Mouse (Mus musculus): ENCODE measurements around the gene Slc16a10. TPM values are rescaled to one million over a fixed set of nuclear protein-coding genes. Genes with fewer than 3 reads are reported as not detected.
A peak's percentile ranks its signal among the peaks of the same experiment; 100 is the strongest.

Gene Slc16a10
- polyA plus RNA-seq, 1 experiment from 2014 or later = 11.0 TPM

- Histone ChIP-seq H3K9ac (ENCODE audit: low read length) (no peak overlapping the region), H3K27me3 (ENCODE audit: control insufficient read depth, insufficient read depth, low read length) (no peaks in the 10 kb centered on the region), H3K4me3 (ENCODE audit: low read depth, low read length) (no peak overlapping the region), H3K27ac (replicated peaks; ENCODE audit: low read depth, low read length) (no peak overlapping the region), H3K4me1 (ENCODE audit: control insufficient read depth, insufficient read depth, low read length) (no peaks in the 10 kb centered on the region), H3K36me3 (ENCODE audit: control insufficient read depth, insufficient read depth, low read length) (no peaks in the 10 kb centered on the region), H3K9me3 (ENCODE audit: control insufficient read depth, low read length) (no peaks in the 10 kb centered on the region), H3K4me2 (ENCODE audit: low read depth, severe bottlenecking) (no peak overlapping the region)
- DNase-seq (ENCODE audit: low spot score) (no peak), ATAC-seq (ENCODE audit: insufficient number of reproducible peaks, low FRiP score, low TSS enrichment, low read depth) (no peak)
- whole genome bisulfite sequencing = 91% methylated on average over 6 of the region's 6 CpGs
Observed at GRCm38 (mm10) chr10:40030716-40031115, 111.3 kb downstream of the Slc16a10 start.

DNA sequence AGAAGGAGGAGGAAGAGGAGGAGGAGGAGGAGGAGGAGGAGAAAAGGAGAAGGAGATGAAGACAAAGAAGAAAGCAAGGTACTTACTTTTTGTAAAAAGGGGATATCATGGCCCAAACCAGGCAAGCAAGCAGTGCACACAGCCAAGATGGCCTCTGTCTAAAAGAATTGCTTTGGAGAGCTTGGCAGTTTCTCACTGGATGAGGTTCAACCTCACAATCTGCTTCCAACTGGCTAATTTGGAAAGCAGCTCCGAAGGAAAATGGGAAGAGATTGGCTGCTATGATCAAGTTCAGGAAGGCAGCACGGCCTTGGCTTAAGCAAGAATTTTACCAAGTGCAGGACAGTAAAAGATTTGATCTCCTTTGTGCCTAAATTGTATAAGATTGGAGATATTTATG lies 112.4 kb downstream of the Slc16a10 start:
- ATAC-seq (ENCODE audit: insufficient number of reproducible peaks, low FRiP score, low TSS enrichment, low read depth) = no peak
- WGBS = 85% methylated on average over 2 of the region's 2 CpGs
- no peak overlapping the region for H3K27ac ChIP-seq (replicated peaks; ENCODE audit: low read depth, low read length)

DNA sequence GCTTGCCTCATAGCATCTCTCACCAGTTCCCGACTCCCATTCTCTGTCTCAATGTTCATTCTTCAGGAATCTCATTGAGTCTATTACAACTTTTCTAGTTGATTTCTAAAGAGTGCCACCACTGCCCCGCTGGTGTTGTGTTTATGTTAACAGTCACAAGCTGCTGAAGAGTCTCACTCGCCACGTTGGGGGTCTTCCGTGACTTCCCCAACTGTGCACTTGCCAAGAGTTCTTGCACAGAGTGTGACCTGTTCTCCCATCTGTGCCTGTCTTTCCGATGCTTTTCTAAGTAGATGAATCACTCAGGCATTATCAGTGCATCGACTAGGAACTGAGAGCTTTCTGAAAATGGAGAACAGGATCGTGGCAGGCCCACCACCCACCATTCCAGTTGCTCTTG lies 114.0 kb downstream of the Slc16a10 start:
- Histone ChIP-seq H3K4me1 (ENCODE audit: control insufficient read depth, insufficient read depth, low read length) (no peaks in the 10 kb centered on the region; the same call in 1 of the 2 replicates), H3K4me2 (ENCODE audit: low read depth, severe bottlenecking) (no peak overlapping the region), H3K4me3 (ENCODE audit: low read depth, low read length) (no peak overlapping the region), H3K9ac (ENCODE audit: low read length) (no peak overlapping the region), H3K36me3 (ENCODE audit: control insufficient read depth, insufficient read depth, low read length) (no peaks in the 10 kb centered on the region), H3K9me3 (ENCODE audit: control insufficient read depth, low read length) (no peaks in the 10 kb centered on the region), H3K27me3 (ENCODE audit: control insufficient read depth, insufficient read depth, low read length) (no peaks in the 10 kb centered on the region), H3K27ac (replicated peaks; ENCODE audit: low read depth, low read length) (no peak overlapping the region)
- WGBS = 88% methylated on average over 8 of the region's 8 CpGs
- DNase-seq (ENCODE audit: low spot score) (no peak), ATAC-seq (ENCODE audit: insufficient number of reproducible peaks, low FRiP score, low TSS enrichment, low read depth) (no peak)

More for the DNA sequence above, 112.4 kb downstream of the Slc16a10 start:
- Histone ChIP-seq H3K27me3 (ENCODE audit: control insufficient read depth, insufficient read depth, low read length) (no peaks in the 10 kb centered on the region), H3K36me3 (ENCODE audit: control insufficient read depth, insufficient read depth, low read length) (no peaks in the 10 kb centered on the region), H3K9ac (ENCODE audit: low read length) (no peak overlapping the region), H3K9me3 (ENCODE audit: control insufficient read depth, low read length) (no peaks in the 10 kb centered on the region), H3K4me1 (ENCODE audit: control insufficient read depth, insufficient read depth, low read length) (no peaks in the 10 kb centered on the region), H3K4me2 (ENCODE audit: low read depth, severe bottlenecking) (no peak overlapping the region), H3K4me3 (ENCODE audit: low read depth, low read length) (no peak overlapping the region)
- DNase-seq (ENCODE audit: low spot score) = no peak

DNA sequence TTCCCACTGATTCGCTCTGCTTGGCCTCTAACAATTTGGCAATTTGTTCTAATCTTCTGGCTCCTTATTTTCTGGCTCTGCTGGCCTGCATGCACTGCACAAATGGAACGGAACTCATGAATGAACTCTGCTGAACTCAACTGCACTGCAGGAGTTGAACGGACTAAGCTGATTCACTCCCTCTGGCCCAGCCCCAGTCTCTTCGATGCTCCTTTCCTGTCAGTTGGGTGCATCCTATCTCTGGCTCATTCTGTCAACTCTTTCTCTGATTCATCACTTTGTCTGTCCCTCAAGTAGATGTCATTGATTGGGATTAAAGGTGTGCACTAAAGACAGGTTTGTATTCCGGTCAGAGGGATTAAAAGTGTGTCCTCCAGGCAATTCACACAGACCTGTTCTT lies 115.5 kb downstream of the Slc16a10 start:
- no peak overlapping the region for H3K4me2 ChIP-seq (ENCODE audit: low read depth, severe bottlenecking)
- no peaks in the 10 kb centered on the region for H3K36me3 ChIP-seq (ENCODE audit: control insufficient read depth, insufficient read depth, low read length)
- H3K4me3 ChIP-seq (ENCODE audit: low read depth, low read length) = no peak overlapping the region
- no peak overlapping the region for H3K9ac ChIP-seq (ENCODE audit: low read length)
- H3K27ac ChIP-seq (replicated peaks; ENCODE audit: low read depth, low read length) = no peak overlapping the region
- H3K9me3 ChIP-seq (ENCODE audit: control insufficient read depth, low read length) = no peaks in the 10 kb centered on the region
- 96% methylated on average over 5 of the region's 5 CpGs for WGBS
- no peaks in the 10 kb centered on the region for H3K27me3 ChIP-seq (ENCODE audit: control insufficient read depth, insufficient read depth, low read length)
- DNase-seq (ENCODE audit: low spot score) = no peak
- ATAC-seq (ENCODE audit: insufficient number of reproducible peaks, low FRiP score, low TSS enrichment, low read depth) = no peak
- no peaks in the 10 kb centered on the region; the same call in 1 of the 2 replicates for H3K4me1 ChIP-seq (ENCODE audit: control insufficient read depth, insufficient read depth, low read length)

DNA sequence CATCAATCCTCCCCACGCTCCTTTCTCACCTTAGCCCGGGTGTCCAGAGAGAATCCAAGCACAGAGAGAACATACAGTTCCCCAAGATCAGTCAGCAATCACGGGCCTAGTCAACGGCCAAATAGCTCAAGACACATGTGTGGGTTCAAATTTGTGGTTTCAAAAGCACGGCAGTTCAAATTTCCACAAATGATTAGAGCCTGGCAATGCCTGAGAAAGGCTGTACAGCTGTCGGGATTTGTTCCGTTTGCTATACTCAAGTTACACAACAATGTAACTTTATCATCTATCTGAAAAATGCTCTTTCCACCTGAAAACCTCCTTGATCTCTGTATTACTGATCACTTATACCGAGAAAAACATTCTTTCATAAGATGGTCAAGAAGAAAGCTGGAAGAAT lies 116.5 kb downstream of the Slc16a10 start:
- H3K4me1 ChIP-seq (ENCODE audit: control insufficient read depth, insufficient read depth, low read length) = no peaks in the 10 kb centered on the region; the same call in 1 of the 2 replicates
- no peaks in the 10 kb centered on the region for H3K9me3 ChIP-seq (ENCODE audit: control insufficient read depth, low read length)
- H3K27me3 ChIP-seq (ENCODE audit: control insufficient read depth, insufficient read depth, low read length) = no peaks in the 10 kb centered on the region
- H3K27ac ChIP-seq (replicated peaks; ENCODE audit: low read depth, low read length) = no peak overlapping the region; the same call in 1 of the 2 replicates
- no peaks in the 10 kb centered on the region for H3K36me3 ChIP-seq (ENCODE audit: control insufficient read depth, insufficient read depth, low read length)
- peak overlapping the region; percentile 35; the same call in 1 of the 2 replicates for H3K9ac ChIP-seq (ENCODE audit: low read length)
- peak overlapping the region; percentile 95 for H3K4me2 ChIP-seq (ENCODE audit: low read depth, severe bottlenecking)
- H3K4me3 ChIP-seq (ENCODE audit: low read depth, low read length) = peak overlapping the region; percentile 63; the same call in 1 of the 2 replicates
- WGBS = 54% methylated on average over 8 of the region's 8 CpGs
- no peak for DNase-seq (ENCODE audit: low spot score)
- ATAC-seq (ENCODE audit: insufficient number of reproducible peaks, low FRiP score, low TSS enrichment, low read depth) = no peak

GRCm38 (mm10) chr10:40024554-40025428 lies 117.3 kb downstream of the Slc16a10 start, which contains the start of gene Mfsd4b1:
Gene Mfsd4b1, minus strand, starts transcription at chr10:40025268.
- Histone ChIP-seq H3K27ac (replicated peaks; ENCODE audit: low read depth, low read length) (peak within 1 kb of the TSS; percentile 59; the same call in 1 of the 2 replicates), H3K4me3 (ENCODE audit: low read depth, low read length) (peak within 1 kb of the TSS; percentile 63), H3K4me2 (ENCODE audit: low read depth, severe bottlenecking) (peak within 1 kb of the TSS; percentile 95), H3K36me3 (ENCODE audit: control insufficient read depth, insufficient read depth, low read length) (no peaks in the 10 kb centered on the region), H3K4me1 (ENCODE audit: control insufficient read depth, insufficient read depth, low read length) (no peaks in the 10 kb centered on the region; the same call in 1 of the 2 replicates), H3K9me3 (ENCODE audit: control insufficient read depth, low read length) (no peaks in the 10 kb centered on the region), H3K9ac (ENCODE audit: low read length) (peak within 1 kb of the TSS; percentile 69), H3K27me3 (ENCODE audit: control insufficient read depth, insufficient read depth, low read length) (no peaks in the 10 kb centered on the region)
- WGBS = 2% methylated on average over 41 of the region's 46 CpGs
- ATAC-seq (ENCODE audit: insufficient number of reproducible peaks, low FRiP score, low TSS enrichment, low read depth) (peak; percentile 93), DNase-seq (ENCODE audit: low spot score) (peak; percentile 92)

GRCm38 (mm10) chr10:40020401-40020800 lies 121.7 kb downstream of the Slc16a10 start:
- H3K4me2 ChIP-seq (ENCODE audit: low read depth, severe bottlenecking) = no peak overlapping the region
- 49% methylated on average over 2 of the region's 2 CpGs for WGBS
- DNase-seq (ENCODE audit: low spot score) = no peak

GRCm38 (mm10) chr10:40019492-40019891 lies 122.6 kb downstream of the Slc16a10 start:
- no peak for DNase-seq (ENCODE audit: low spot score)
- Histone ChIP-seq H3K27ac (replicated peaks; ENCODE audit: low read depth, low read length) (no peak overlapping the region), H3K4me2 (ENCODE audit: low read depth, severe bottlenecking) (no peak overlapping the region), H3K9me3 (ENCODE audit: control insufficient read depth, low read length) (no peaks in the 10 kb centered on the region), H3K4me3 (ENCODE audit: low read depth, low read length) (no peak overlapping the region), H3K36me3 (ENCODE audit: control insufficient read depth, insufficient read depth, low read length) (no peaks in the 10 kb centered on the region), H3K9ac (ENCODE audit: low read length) (no peak overlapping the region), H3K27me3 (ENCODE audit: control insufficient read depth, insufficient read depth, low read length) (no peaks in the 10 kb centered on the region), H3K4me1 (ENCODE audit: control insufficient read depth, insufficient read depth, low read length) (no peaks in the 10 kb centered on the region; the same call in 1 of the 2 replicates)
- ATAC-seq (ENCODE audit: insufficient number of reproducible peaks, low FRiP score, low TSS enrichment, low read depth) = no peak
- 80% methylated on average over 3 of the region's 3 CpGs for WGBS

More at GRCm38 (mm10) chr10:40020401-40020800, 121.7 kb downstream of the Slc16a10 start:
- Histone ChIP-seq H3K4me3 (ENCODE audit: low read depth, low read length) (no peak overlapping the region), H3K9ac (ENCODE audit: low read length) (no peak overlapping the region), H3K36me3 (ENCODE audit: control insufficient read depth, insufficient read depth, low read length) (no peaks in the 10 kb centered on the region), H3K27me3 (ENCODE audit: control insufficient read depth, insufficient read depth, low read length) (no peaks in the 10 kb centered on the region), H3K27ac (replicated peaks; ENCODE audit: low read depth, low read length) (no peak overlapping the region), H3K9me3 (ENCODE audit: control insufficient read depth, low read length) (no peaks in the 10 kb centered on the region), H3K4me1 (ENCODE audit: control insufficient read depth, insufficient read depth, low read length) (no peaks in the 10 kb centered on the region; the same call in 1 of the 2 replicates)
- ATAC-seq (ENCODE audit: insufficient number of reproducible peaks, low FRiP score, low TSS enrichment, low read depth) = no peak

Data from limb, embryonic 11.5 days (tissue).